Mouse (Mus musculus): Measurements from ENCODE around the gene Rprml.

- TF ChIP-seq CTCF (IDR thresholded peaks at IDR 0.05; ENCODE audit: borderline replicate concordance, extremely low read depth, insufficient read depth, insufficient read length) = no peak
- TF ChIP-seq POLR2A (IDR thresholded peaks at IDR 0.05; ENCODE audit: borderline replicate concordance, extremely low read depth, insufficient read depth, insufficient read length, poor library complexity, severe bottlenecking) = no peak
These were observed 2.1 kb downstream of the Rprml start for GRCm38 (mm10) chr11:103651426-103651825.
